Mouse (Mus musculus) heart, embryonic 15.5 days (tissue): ENCODE data around the gene Nlrp6. TPM values are rescaled to one million over a fixed set of nuclear protein-coding genes. Genes with fewer than 3 reads are reported as not detected.
"Not testable (repeated sequence)": the region's sequence is repeated elsewhere in the genome, so short reads cannot be mapped to it uniquely, and the experiment has no call there.

Experiments
- ATAC-seq: fragments of 200-750 bp; cut with Nextera tagmentation; replicated peaks from 2 replicates; pipeline ENCODE4 v1.8.0; 2017; ENCODE audit warnings: low read depth, moderate TSS enrichment; ENCODE audit not compliant: insufficient number of reproducible peaks, insufficient read depth, low FRiP score
- H3K27ac ChIP-seq: fragments of 300-500 bp; sonication (generic); 2 replicates; pipeline ENCODE4 v1.5.1; 2015; ENCODE audit warnings: mild to moderate bottlenecking, inconsistent platforms
- H3K27me3 ChIP-seq: fragments of 300-500 bp; sonication (generic); 2 replicates; pipeline ENCODE4 v1.6.1; 2015; ENCODE audit warnings: inconsistent platforms
- H3K36me3 ChIP-seq: fragments of 300-500 bp; sonication (generic); 2 replicates; pipeline ENCODE4 v1.6.1; 2015; ENCODE audit warnings: mild to moderate bottlenecking, inconsistent platforms
- H3K4me1 ChIP-seq: fragments of 300-500 bp; sonication (generic); replicated peaks from 2 replicates; pipeline ENCODE4 v1.6.1; 2015; ENCODE audit warnings: inconsistent platforms
- H3K4me2 ChIP-seq: fragments of 300-500 bp; sonication (generic); 2 replicates; pipeline ENCODE4 v1.6.1; 2015; ENCODE audit warnings: inconsistent platforms, mild to moderate bottlenecking, moderate library complexity
- H3K4me3 ChIP-seq: fragments of 300-500 bp; sonication (generic); 2 replicates; pipeline ENCODE4 v1.5.1; 2015; ENCODE audit warnings: mild to moderate bottlenecking, inconsistent platforms
- H3K9ac ChIP-seq: fragments of 300-500 bp; sonication (generic); 2 replicates; pipeline ENCODE4 v1.6.1; 2015; ENCODE audit warnings: mild to moderate bottlenecking, inconsistent platforms
- H3K9me3 ChIP-seq: fragments of 300-500 bp; sonication (generic); replicated peaks from 2 replicates; pipeline ENCODE4 v1.6.1; 2016; ENCODE audit warnings: inconsistent platforms
- WGBS: fragments of 180-500 bp; shearing (Covaris S2); methylation state at CpG from one replicate; pipeline ENCODE4 v1.1.7; 2015; ENCODE audit warnings: mixed read lengths; 5-methylcytosine and 5-hydroxymethylcytosine counted together
- polyA plus RNA-seq: library from polyadenylated mRNA; unstranded; fragments of >200 nt; fragmentation: Nextera tagmentation; extraction: Ambion mirVana; gene quantifications from 2 replicates; pipeline ENCODE4 v1.2.1, GENCODE M21; 2015

Nlrp6 gene
- 0.24 and 2.8 TPM in 2 replicates for polyA plus RNA-seq

DNA sequence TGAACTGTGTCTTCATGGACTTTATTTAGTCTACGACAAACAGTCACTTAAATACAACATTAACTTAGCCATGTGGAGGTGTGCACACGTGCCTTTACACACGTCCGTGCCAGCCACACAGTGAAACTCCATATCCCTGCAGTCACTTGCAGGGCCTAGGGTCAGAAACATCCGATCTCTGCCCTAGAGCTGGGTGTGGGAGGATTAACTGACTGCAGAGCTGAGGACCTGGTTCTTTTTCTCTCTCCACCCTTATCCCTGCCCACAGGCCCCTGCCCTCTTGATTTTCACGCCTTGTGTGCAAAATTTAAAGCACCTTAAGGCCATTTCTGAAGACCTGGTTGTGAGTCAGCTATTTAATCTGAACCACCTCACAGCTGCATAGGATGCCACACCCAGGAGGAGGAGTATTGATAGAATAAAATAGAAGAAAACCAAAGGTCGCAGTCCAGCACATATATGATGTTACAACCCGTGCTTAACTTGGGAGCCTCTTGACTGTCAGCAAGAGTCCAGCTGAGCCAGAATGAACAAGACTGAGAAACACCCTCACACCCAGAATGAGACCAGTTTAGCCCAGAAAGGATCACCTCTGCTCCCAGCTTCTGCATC, at the start of gene Nlrp6:
Gene Nlrp6, plus strand, starts transcription at position 485 of the 612 bp plus-strand sequence.
- Histone ChIP-seq H3K4me3 (no peak within 1 kb of the TSS; the same call in 1 of the 2 replicates), H3K27ac (no peak within 1 kb of the TSS), H3K9me3 (no peaks in the 10 kb centered on the region), H3K4me2 (no peak within 1 kb of the TSS), H3K36me3 (no peaks in the 10 kb centered on the region), H3K9ac (no peak within 1 kb of the TSS), H3K27me3 (peaks cover 76% of the 10 kb centered on the region), H3K4me1 (peaks cover 14% of the 10 kb centered on the region)
- ATAC-seq: no peak
- WGBS: 64% methylated on average over 8 of the region's 8 CpGs

DNA sequence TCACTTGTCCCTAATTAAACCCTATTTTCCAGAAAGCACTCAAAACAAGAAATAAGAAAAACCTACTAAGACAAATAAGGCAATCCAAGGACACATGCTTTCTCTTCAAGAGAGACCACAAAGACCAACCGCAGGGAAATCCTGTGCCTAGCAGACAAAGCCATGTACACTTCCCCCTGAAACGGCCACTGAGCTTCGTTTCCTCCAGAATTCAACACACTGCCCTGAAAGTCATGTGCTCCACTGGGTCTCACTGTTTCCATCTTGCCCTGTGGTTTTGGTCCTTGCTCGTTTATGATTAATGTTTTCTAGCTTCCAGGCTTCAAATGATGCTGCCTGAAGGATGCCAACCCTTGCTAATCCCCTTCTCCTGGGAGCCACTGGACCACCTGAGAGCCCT, 46.5 kb upstream of the Nlrp6 start:
- Histone ChIP-seq H3K4me1 (peaks cover 3% of the 10 kb centered on the region; the same call in 1 of the 2 replicates), H3K4me3 (no peak overlapping the region), H3K36me3 (peaks cover 39% of the 10 kb centered on the region), H3K27me3 (no peaks in the 10 kb centered on the region), H3K4me2 (no peak overlapping the region), H3K9me3 (no peaks in the 10 kb centered on the region), H3K9ac (no peak overlapping the region), H3K27ac (no peak overlapping the region)
- 73% methylated on average over 4 of the region's 4 CpGs for WGBS
- no peak for ATAC-seq

DNA sequence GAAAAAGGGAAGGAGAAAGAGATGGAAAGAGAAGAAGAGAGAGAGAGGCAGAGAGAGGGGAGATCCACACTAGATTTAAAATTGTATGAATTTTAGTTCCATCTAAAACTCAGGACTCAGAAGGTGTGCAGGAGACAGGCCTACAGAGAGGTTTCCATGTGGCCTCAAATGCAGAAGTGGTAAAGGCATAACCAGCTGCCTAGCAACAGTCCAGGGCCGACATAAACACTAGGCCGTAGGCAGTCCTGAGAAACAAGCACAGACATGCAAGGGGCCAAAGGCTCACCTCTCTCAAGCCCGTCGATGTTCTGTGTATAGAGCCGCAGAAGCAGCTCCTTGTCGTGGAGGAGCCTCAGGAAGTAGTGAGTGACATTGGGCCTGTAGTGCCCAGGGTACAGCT, 43.3 kb upstream of the Nlrp6 start:
- H3K4me2 ChIP-seq: no peak overlapping the region
- H3K4me1 ChIP-seq: peaks cover 16% of the 10 kb centered on the region
- H3K9me3 ChIP-seq: no peaks in the 10 kb centered on the region
- no peaks in the 10 kb centered on the region for H3K27me3 ChIP-seq
- H3K36me3 ChIP-seq: peaks cover 31% of the 10 kb centered on the region
- no peak for ATAC-seq
- no peak overlapping the region for H3K4me3 ChIP-seq
- no peak overlapping the region for H3K9ac ChIP-seq
- H3K27ac ChIP-seq: no peak overlapping the region
- WGBS: 79% methylated on average over 6 of the region's 6 CpGs

- no peak overlapping the region for H3K4me3 ChIP-seq
- peaks cover 32% of the 10 kb centered on the region for H3K36me3 ChIP-seq
- no peak overlapping the region for H3K9ac ChIP-seq
- peaks cover 25% of the 10 kb centered on the region for H3K4me1 ChIP-seq
- 72% methylated on average over 7 of the region's 7 CpGs for WGBS
- H3K4me2 ChIP-seq: 0 out of 2 replicates have a peak overlapping the region, but pooled peaks have one; percentile 10
- H3K9me3 ChIP-seq: no peaks in the 10 kb centered on the region
- H3K27me3 ChIP-seq: no peaks in the 10 kb centered on the region
- H3K27ac ChIP-seq: no peak overlapping the region
- no peak for ATAC-seq
These were observed 41.3 kb upstream of the Nlrp6 start for GRCm38 (mm10) chr7:140879355-140879754.

DNA sequence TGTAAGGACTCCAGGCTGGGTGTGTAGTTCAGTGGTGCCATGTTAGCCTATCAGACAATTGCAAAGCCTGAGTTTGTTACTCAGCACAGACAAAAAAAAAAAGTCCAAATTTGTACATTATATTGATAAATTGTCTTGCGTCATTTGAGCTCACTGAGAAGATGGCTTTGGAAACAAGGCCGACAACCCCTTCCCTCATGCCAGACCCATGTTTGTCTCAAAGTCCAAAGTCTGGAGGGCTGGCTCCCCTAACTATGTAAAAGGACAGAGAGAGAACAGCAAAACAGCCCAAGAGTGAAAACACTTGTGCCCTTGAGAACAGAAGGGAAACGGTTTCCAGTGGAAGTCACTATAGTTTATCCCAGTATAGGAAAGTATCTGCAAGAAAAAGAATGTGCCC, 40.3 kb upstream of the Nlrp6 start:
- H3K4me3 ChIP-seq: peak overlapping the region; percentile 98
- peak overlapping the region; percentile 87 for H3K4me2 ChIP-seq
- peaks cover 24% of the 10 kb centered on the region; the same call in 1 of the 2 replicates for H3K36me3 ChIP-seq
- no peaks in the 10 kb centered on the region for H3K27me3 ChIP-seq
- ATAC-seq: no peak
- peaks cover 25% of the 10 kb centered on the region for H3K4me1 ChIP-seq
- H3K9ac ChIP-seq: 0 out of 2 replicates have a peak overlapping the region, but pooled peaks have one; percentile 37
- WGBS: 74% methylated on average over 3 of the region's 3 CpGs
- H3K27ac ChIP-seq: peak overlapping the region; percentile 95; the same call in 1 of the 2 replicates
- H3K9me3 ChIP-seq: no peaks in the 10 kb centered on the region

- no peak for ATAC-seq
- Histone ChIP-seq H3K4me2 (peak overlapping the region; percentile 87), H3K4me1 (peaks cover 25% of the 10 kb centered on the region), H3K36me3 (peaks cover 20% of the 10 kb centered on the region), H3K4me3 (peak overlapping the region; percentile 98), H3K9me3 (no peaks in the 10 kb centered on the region), H3K27ac (peak overlapping the region; percentile 95), H3K27me3 (no peaks in the 10 kb centered on the region), H3K9ac (peak overlapping the region; percentile 94)
- 8% methylated on average over 8 of the region's 8 CpGs for WGBS
These were observed 39.7 kb upstream of the Nlrp6 start for GRCm38 (mm10) chr7:140880865-140881515.

DNA sequence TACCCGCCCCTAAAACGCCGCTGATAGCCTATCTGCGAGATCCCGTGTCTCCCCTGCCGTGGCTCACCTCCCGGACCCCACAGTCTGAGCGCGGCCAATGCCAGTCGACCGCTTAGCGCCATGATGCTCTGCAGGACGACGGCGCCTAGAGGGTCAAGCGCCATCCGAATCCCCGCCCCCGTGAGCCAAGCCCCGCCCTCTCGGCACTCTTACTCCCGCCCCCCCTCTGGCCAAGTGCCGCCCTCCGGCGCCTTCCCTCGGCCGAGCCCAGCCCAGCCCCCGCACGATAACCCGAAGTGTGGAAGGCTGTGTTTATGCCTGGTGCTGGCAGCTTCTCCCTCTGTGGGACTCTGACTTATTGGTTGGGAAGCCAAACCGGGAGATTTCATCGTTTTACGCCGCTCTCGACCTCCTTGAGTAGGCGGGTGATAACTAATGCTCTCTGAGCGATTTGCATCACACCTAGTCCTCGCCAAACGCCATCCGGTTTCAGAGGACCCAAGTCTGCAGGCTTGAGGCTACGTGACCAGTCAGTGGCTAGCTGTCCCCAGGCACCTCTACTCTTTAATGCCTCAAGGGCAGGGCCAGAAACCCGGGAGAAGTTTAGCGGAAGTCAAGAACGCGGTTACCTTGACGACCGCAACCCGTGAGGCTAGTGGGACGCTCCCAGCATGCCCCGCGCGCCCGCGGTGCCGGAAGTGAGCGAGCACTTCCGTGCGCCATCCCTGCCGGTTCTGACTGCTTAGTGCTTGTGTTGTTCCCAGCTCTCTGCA, 38.8 kb upstream of the Nlrp6 start, which contains the start of the genes Psmd13 and Sirt3:
Gene Psmd13, plus strand, starts transcription at position 273 of the 773 bp plus-strand sequence.
Gene Sirt3, minus strand, starts transcription at position 614 of the 773 bp plus-strand sequence.
- ATAC-seq: peak; percentile 95
- Histone ChIP-seq H3K4me3 (peak within 1 kb of the TSS; percentile 98), H3K36me3 (peaks cover 20% of the 10 kb centered on the region), H3K9me3 (no peaks in the 10 kb centered on the region), H3K4me2 (peak within 1 kb of the TSS; percentile 87), H3K27ac (peak within 1 kb of the TSS; percentile 95), H3K9ac (peak within 1 kb of the TSS; percentile 94), H3K4me1 (peaks cover 25% of the 10 kb centered on the region), H3K27me3 (no peaks in the 10 kb centered on the region)
- WGBS: under 1% methylated on average over 58 of the region's 59 CpGs

DNA sequence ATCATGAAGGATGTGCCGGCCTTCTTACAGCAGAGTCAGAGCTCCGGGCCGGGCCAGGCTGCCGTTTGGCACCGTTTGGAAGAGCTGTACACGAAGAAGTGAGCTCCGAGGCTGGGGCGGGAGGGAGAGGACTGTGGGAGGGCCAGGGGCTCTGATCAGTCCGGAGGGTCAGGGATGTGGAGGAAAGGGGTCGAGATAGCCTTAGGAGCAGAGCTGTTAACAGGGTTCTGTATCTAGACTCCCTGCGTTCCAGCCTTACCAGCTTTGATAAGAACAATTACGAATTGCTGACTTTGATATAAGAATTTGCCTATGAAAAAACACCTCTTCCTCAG, 38.3 kb upstream of the Nlrp6 start:
- under 1% methylated on average over 12 of the region's 12 CpGs for WGBS
- peak overlapping the region; percentile 98 for H3K4me3 ChIP-seq
- H3K9ac ChIP-seq: peak overlapping the region; percentile 94
- H3K4me2 ChIP-seq: peak overlapping the region; percentile 87
- peak; percentile 28 for ATAC-seq
- H3K9me3 ChIP-seq: no peaks in the 10 kb centered on the region
- H3K36me3 ChIP-seq: peaks cover 21% of the 10 kb centered on the region
- H3K27ac ChIP-seq: peak overlapping the region; percentile 95
- no peaks in the 10 kb centered on the region for H3K27me3 ChIP-seq
- peaks cover 25% of the 10 kb centered on the region for H3K4me1 ChIP-seq

- peaks cover 72% of the 10 kb centered on the region for H3K36me3 ChIP-seq
- WGBS: 92% methylated on average over 16 of the region's 16 CpGs
- H3K9me3 ChIP-seq, H3K4me2 ChIP-seq, H3K27ac ChIP-seq, H3K4me1 ChIP-seq, H3K27me3 ChIP-seq, H3K9ac ChIP-seq, ATAC-seq, H3K4me3 ChIP-seq: not testable (repeated sequence)
These were observed 30.1 kb upstream of the Nlrp6 start for GRCm38 (mm10) chr7:140890636-140891035.

- Histone ChIP-seq H3K4me2 (no peak overlapping the region), H3K9me3 (no peaks in the 10 kb centered on the region), H3K36me3 (peaks cover 73% of the 10 kb centered on the region), H3K27ac (no peak overlapping the region), H3K4me1 (peaks cover 1% of the 10 kb centered on the region; the same call in 1 of the 2 replicates), H3K4me3 (no peak overlapping the region), H3K9ac (no peak overlapping the region), H3K27me3 (no peaks in the 10 kb centered on the region)
- ATAC-seq: no peak
- 93% methylated on average over 7 of the region's 7 CpGs for WGBS
These were observed 26.7 kb upstream of the Nlrp6 start for GRCm38 (mm10) chr7:140894031-140894430.

- H3K9ac ChIP-seq: no peak overlapping the region
- H3K36me3 ChIP-seq: peaks cover 68% of the 10 kb centered on the region
- ATAC-seq: no peak
- H3K27me3 ChIP-seq: no peaks in the 10 kb centered on the region
- H3K4me1 ChIP-seq: peaks cover 7% of the 10 kb centered on the region
- 89% methylated on average over 3 of the region's 3 CpGs for WGBS
- H3K4me2 ChIP-seq: no peak overlapping the region
- no peaks in the 10 kb centered on the region for H3K9me3 ChIP-seq
- H3K27ac ChIP-seq: no peak overlapping the region
- no peak overlapping the region for H3K4me3 ChIP-seq
These were observed 26.1 kb upstream of the Nlrp6 start for GRCm38 (mm10) chr7:140894611-140895010.
